Mouse (Mus musculus): ENCODE results near the gene Cyth1. TPM values are rescaled to one million over a fixed set of nuclear protein-coding genes. Genes with fewer than 3 reads are reported as not detected.

The Cyth1 gene
- total RNA-seq (2012; rRNA removed) (12.0 and 13.6 TPM in 2 replicates), polyA plus RNA-seq (2012; ENCODE audit: insufficient read depth in 1 of 2, insufficient read length in 2 of 2, low read depth in 1 of 2, low replicate concordance in 2 of 2, missing spikeins in 1 of 2) (10 to 100 TPM in 1 of 2 experiments, not detected in 1; 13.2 TPM)

GRCm38 (mm10) chr11:118248150-118249011 is at the start of gene Cyth1:
Gene Cyth1, minus strand, starts transcription at chr11:118248592.
- no peaks in the 10 kb centered on the region for H3K27me3 ChIP-seq (ENCODE audit: control insufficient read depth in 1 of 2, insufficient read depth in 2 of 2, low read length in 2 of 2)
- H3K4me3 ChIP-seq (ENCODE audit: control insufficient read depth in 1 of 2, insufficient read depth in 1 of 2, low read depth in 2 of 2, low read length in 2 of 2): peak within 1 kb of the TSS; percentile 85
- H3K9me3 ChIP-seq (replicated peaks; ENCODE audit: insufficient read depth, low read length): no peaks in the 10 kb centered on the region
- peaks cover 0 to 13% of the 10 kb centered on the region in 2 experiments; a peak in 2 of 4 replicates for H3K36me3 ChIP-seq (ENCODE audit: control insufficient read depth in 1 of 2, insufficient read depth in 2 of 2, low read length in 2 of 2)
- peak within 1 kb of the TSS; percentile 55 for H3K27ac ChIP-seq (ENCODE audit: control insufficient read depth, low read depth, low read length)
- peak; percentile 99 for DNase-seq (ENCODE audit: low read depth, low spot score)
- peak within 1 kb of the TSS; percentile 81 for H3K9ac ChIP-seq (ENCODE audit: control insufficient read depth, low read depth, low read length, poor library complexity, severe bottlenecking)
- H3K4me1 ChIP-seq (ENCODE audit: control insufficient read depth in 1 of 2, insufficient read depth in 2 of 2, low read length in 2 of 2): peaks cover 17 to 31% of the 10 kb centered on the region in 2 experiments
- peaks cover 24% of the 10 kb centered on the region for H3K79me2 ChIP-seq (ENCODE audit: control insufficient read depth, insufficient read depth, low read length, poor library complexity)
- TF ChIP-seq NRF1 (IDR thresholded peaks at IDR 0.05; ENCODE audit: insufficient read depth, low read depth, low read length, poor library complexity, severe bottlenecking) (peak; percentile 94), USF1 (IDR thresholded peaks at IDR 0.05; ENCODE audit: low read depth, low read length) (peak; percentile 56), MAZ (IDR thresholded peaks at IDR 0.05; ENCODE audit: low read depth, low read length) (peak; percentile 36; the same call in 1 of the 2 replicates), RCOR1 (IDR thresholded peaks at IDR 0.05; ENCODE audit: low read depth, low read length) (no peak), SMC3 (IDR thresholded peaks at IDR 0.05; ENCODE audit: low read depth, low read length) (no peak), MYC (IDR thresholded peaks at IDR 0.05; ENCODE audit: low read depth, low read length) (0 out of 2 replicates have a peak, but pooled peaks have one; percentile 56), GATA1 (IDR thresholded peaks at IDR 0.05; ENCODE audit: low read depth, low read length) (no peak), BHLHE40 (IDR thresholded peaks at IDR 0.05; ENCODE audit: borderline replicate concordance, low read depth, low read length) (0 out of 2 replicates have a peak, but pooled peaks have one; percentile 9), POLR2AphosphoS2 (IDR thresholded peaks at IDR 0.05; ENCODE audit: low read length) (peak; percentile 87), ZNF384 (IDR thresholded peaks at IDR 0.05; ENCODE audit: low read depth, low read length) (no peak), E2F4 (IDR thresholded peaks at IDR 0.05; ENCODE audit: borderline replicate concordance, low read depth, low read length) (no peak), ZC3H11A (IDR thresholded peaks at IDR 0.05; ENCODE audit: low read depth, low read length) (no peak), MAX (IDR thresholded peaks at IDR 0.05; ENCODE audit: low read length) (peak; percentile 71), MEF2A (IDR thresholded peaks at IDR 0.05; ENCODE audit: extremely low read depth, insufficient replicate concordance, low read depth, low read length, poor library complexity, severe bottlenecking) (no peak), MYB (IDR thresholded peaks at IDR 0.05; ENCODE audit: low read depth, low read length) (no peak), HCFC1 (IDR thresholded peaks at IDR 0.05; ENCODE audit: low read depth, low read length) (peak; percentile 67), CHD2 (IDR thresholded peaks at IDR 0.05; ENCODE audit: low read length) (no peak), TBP (IDR thresholded peaks at IDR 0.05; ENCODE audit: low read depth, low read length) (peak; percentile 54; the same call in 1 of the 2 replicates), TAL1 (IDR thresholded peaks at IDR 0.05; ENCODE audit: low read length) (no peak), MXI1 (IDR thresholded peaks at IDR 0.05; ENCODE audit: low read depth, low read length) (peak; percentile 90), ZKSCAN1 (IDR thresholded peaks at IDR 0.05; ENCODE audit: low read depth, low read length) (no peak), TCF12 (IDR thresholded peaks at IDR 0.05; ENCODE audit: low read depth, low read length) (peak; percentile 68), MAFK (IDR thresholded peaks at IDR 0.05; ENCODE audit: borderline replicate concordance, low read depth, low read length) (no peak), NELFE (IDR thresholded peaks at IDR 0.05; ENCODE audit: low read depth, low read length) (peak; percentile 83), SIN3A (IDR thresholded peaks at IDR 0.05; ENCODE audit: low read length) (peak; percentile 69; the same call in 1 of the 2 replicates), ZMIZ1 (IDR thresholded peaks at IDR 0.05; ENCODE audit: low read depth, low read length) (peak; percentile 80), CTCF (IDR thresholded peaks at IDR 0.05 in 2 of 3, conservative IDR thresholded peaks at IDR 0.05 in 1 of 3; ENCODE audit: control insufficient read depth in 1 of 3, insufficient read depth in 1 of 3, low read depth in 2 of 3, low read length in 3 of 3, poor library complexity in 1 of 3, severe bottlenecking in 1 of 3) (no peak), POLR2A (IDR thresholded peaks at IDR 0.05; ENCODE audit: control insufficient read depth in 1 of 2, insufficient read depth in 1 of 2, low read depth in 1 of 2, low read length in 2 of 2, poor library complexity in 1 of 2) (peak; percentile 90 to 91), ETS1 (IDR thresholded peaks at IDR 0.05; ENCODE audit: low read depth, low read length) (no peak), KAT2A (conservative IDR thresholded peaks at IDR 0.05; ENCODE audit: low read depth, low read length) (no peak; the same call in 1 of the 2 replicates), USF2 (IDR thresholded peaks at IDR 0.05; ENCODE audit: borderline replicate concordance in 1 of 2, insufficient read depth in 1 of 2, low read depth in 1 of 2, low read length in 2 of 2) (no peak), GABPA (IDR thresholded peaks at IDR 0.05; ENCODE audit: low read depth, low read length) (no peak), UBTF (IDR thresholded peaks at IDR 0.05; ENCODE audit: borderline replicate concordance, insufficient read depth, low read depth, low read length) (no peak), ELF1 (IDR thresholded peaks at IDR 0.05; ENCODE audit: low read depth, low read length) (0 out of 2 replicates have a peak, but pooled peaks have one; percentile 8), RAD21 (IDR thresholded peaks at IDR 0.05; ENCODE audit: low read depth, low read length) (no peak)

All from MEL (cell line).